Mouse (Mus musculus): ENCODE measurements around the gene Trim14. TPM values are rescaled to one million over a fixed set of nuclear protein-coding genes. Genes with fewer than 3 reads are reported as not detected.

Gene Trim14
- polyA plus RNA-seq, 1 experiment from 2014 or later: 1.2 TPM

Other genes starting within 250 kb of the Trim14 start
- not detected in 2 replicates for gene Foxe1, start 192.5 kb downstream of the Trim14 start, polyA plus RNA-seq (2015; fragmentation: Nextera tagmentation; extraction: Ambion mirVana)
- gene Trmo, start 146.7 kb downstream of the Trim14 start, polyA plus RNA-seq (2015; fragmentation: Nextera tagmentation; extraction: Ambion mirVana): 9.2 and 9.5 TPM in 2 replicates
- gene Hemgn, start 122.6 kb downstream of the Trim14 start, polyA plus RNA-seq (2015; fragmentation: Nextera tagmentation; extraction: Ambion mirVana): 0.52 and 3.3 TPM in 2 replicates
- gene Anp32b, start 85.2 kb downstream of the Trim14 start, polyA plus RNA-seq (2015; fragmentation: Nextera tagmentation; extraction: Ambion mirVana): 284 and 307 TPM in 2 replicates
- gene Nans, start 46.9 kb downstream of the Trim14 start, polyA plus RNA-seq (2015; fragmentation: Nextera tagmentation; extraction: Ambion mirVana): 102 and 105 TPM in 2 replicates
- gene Coro2a, start 66.1 kb upstream of the Trim14 start, polyA plus RNA-seq (2015; fragmentation: Nextera tagmentation; extraction: Ambion mirVana): 2.6 and 2.7 TPM in 2 replicates
- 1.8 and 2.1 TPM in 2 replicates for gene Tbc1d2, start 114.1 kb upstream of the Trim14 start, polyA plus RNA-seq (2015; fragmentation: Nextera tagmentation; extraction: Ambion mirVana)